Mouse (Mus musculus) cerebellum, adult 8-10 months (tissue): Measurements from ENCODE around the gene Nt5e.

ENCODE experiments used
- DNase-seq: peaks from one replicate; pipeline ENCODE4 v3.0.0; 2022

Nt5e gene

GRCm38 (mm10) chr9:88348623-88349022, 21.6 kb downstream of the Nt5e start:
- DNase-seq, result no peak

- no peak for DNase-seq
Measured at GRCm38 (mm10) chr9:88350317-88350716, 23.3 kb downstream of the Nt5e start.

GRCm38 (mm10) chr9:88351163-88351562, 24.2 kb downstream of the Nt5e start:
- no peak for DNase-seq

- DNase-seq, result no peak
Measured at GRCm38 (mm10) chr9:88352741-88353140, 25.7 kb downstream of the Nt5e start.

- no peak for DNase-seq
Measured at GRCm38 (mm10) chr9:88353459-88353858, 26.5 kb downstream of the Nt5e start.

- no peak for DNase-seq
Measured at GRCm38 (mm10) chr9:88357173-88357572, 30.2 kb downstream of the Nt5e start.

- no peak for DNase-seq
Measured at GRCm38 (mm10) chr9:88359140-88359539, 32.1 kb downstream of the Nt5e start.

GRCm38 (mm10) chr9:88361211-88361909, 34.4 kb downstream of the Nt5e start:
- DNase-seq, result no peak

GRCm38 (mm10) chr9:88362055-88362850, 35.3 kb downstream of the Nt5e start:
- DNase-seq, result peak; percentile 26

GRCm38 (mm10) chr9:88363102-88363501, 36.1 kb downstream of the Nt5e start:
- peak; percentile 84 for DNase-seq

GRCm38 (mm10) chr9:88366308-88366707, 39.3 kb downstream of the Nt5e start:
- no peak for DNase-seq

GRCm38 (mm10) chr9:88366819-88367218, 39.8 kb downstream of the Nt5e start:
- DNase-seq, result no peak

- no peak for DNase-seq
Measured at GRCm38 (mm10) chr9:88367322-88367721, 40.3 kb downstream of the Nt5e start.

GRCm38 (mm10) chr9:88367751-88368150, 40.8 kb downstream of the Nt5e start:
- no peak for DNase-seq

- no peak for DNase-seq
Measured at GRCm38 (mm10) chr9:88368476-88368875, 41.5 kb downstream of the Nt5e start.

GRCm38 (mm10) chr9:88369666-88370065, 42.7 kb downstream of the Nt5e start:
- DNase-seq, result no peak

- no peak for DNase-seq
Measured at GRCm38 (mm10) chr9:88371201-88371600, 44.2 kb downstream of the Nt5e start.

- no peak for DNase-seq
Measured at GRCm38 (mm10) chr9:88373001-88373400, 46.0 kb downstream of the Nt5e start.

GRCm38 (mm10) chr9:88377483-88377882, 50.5 kb downstream of the Nt5e start:
- DNase-seq, result no peak

GRCm38 (mm10) chr9:88379057-88379456, 52.1 kb downstream of the Nt5e start:
- DNase-seq, result no peak

GRCm38 (mm10) chr9:88380076-88380475, 53.1 kb downstream of the Nt5e start:
- no peak for DNase-seq

GRCm38 (mm10) chr9:88380542-88380941, 53.5 kb downstream of the Nt5e start:
- DNase-seq, result no peak

- no peak for DNase-seq
Measured at GRCm38 (mm10) chr9:88388826-88389225, 61.8 kb downstream of the Nt5e start.

- DNase-seq, result no peak
Measured at GRCm38 (mm10) chr9:88394852-88395251, 67.9 kb downstream of the Nt5e start.
